Mouse (Mus musculus) neural tube, embryonic 15.5 days (tissue): ENCODE results near the gene Lyrm9. TPM values are rescaled to one million over a fixed set of nuclear protein-coding genes. Genes with fewer than 3 reads are reported as not detected.

ENCODE experiments used
- ATAC-seq: fragments of 200-750 bp; cut with Nextera tagmentation; 2 replicates; pipeline ENCODE4 v1.8.0; 2017; ENCODE audit warnings: mild to moderate bottlenecking, moderate TSS enrichment, moderate library complexity; ENCODE audit not compliant: low FRiP score
- H3K27ac ChIP-seq: fragments of 300-500 bp; sonication (generic); replicated peaks from 2 replicates; pipeline ENCODE4 v1.5.1; 2015; ENCODE audit warnings: mild to moderate bottlenecking, inconsistent platforms
- H3K27me3 ChIP-seq: fragments of 300-500 bp; sonication (generic); replicated peaks from 2 replicates; pipeline ENCODE4 v1.6.1; 2015; ENCODE audit warnings: inconsistent platforms
- H3K36me3 ChIP-seq: fragments of 300-500 bp; sonication (generic); 2 replicates; pipeline ENCODE4 v1.6.1; 2015; ENCODE audit warnings: inconsistent platforms
- H3K4me1 ChIP-seq: fragments of 300-500 bp; sonication (generic); 2 replicates; pipeline ENCODE4 v1.6.1; 2015; ENCODE audit warnings: inconsistent platforms
- H3K4me2 ChIP-seq: fragments of 300-500 bp; sonication (generic); 2 replicates; pipeline ENCODE4 v1.6.1; 2015; ENCODE audit warnings: inconsistent platforms, mild to moderate bottlenecking, moderate library complexity
- H3K4me3 ChIP-seq: fragments of 300-500 bp; sonication (generic); replicated peaks from 2 replicates; pipeline ENCODE4 v1.5.1; 2015; ENCODE audit warnings: mild to moderate bottlenecking, inconsistent platforms
- H3K9ac ChIP-seq: fragments of 300-500 bp; sonication (generic); replicated peaks from 2 replicates; pipeline ENCODE4 v1.6.1; 2015; ENCODE audit warnings: mild to moderate bottlenecking, inconsistent platforms
- H3K9me3 ChIP-seq: fragments of 300-500 bp; sonication (generic); replicated peaks from 2 replicates; pipeline ENCODE4 v1.6.1; 2016; ENCODE audit warnings: inconsistent platforms
- WGBS: fragments of 180-500 bp; shearing (Covaris S2); methylation state at CpG from one replicate; pipeline ENCODE4 v1.1.7; 2015; ENCODE audit warnings: mixed read lengths; 5-methylcytosine and 5-hydroxymethylcytosine counted together
- polyA plus RNA-seq: library from polyadenylated mRNA; unstranded; fragments of >200 nt; fragmentation: Nextera tagmentation; extraction: Ambion mirVana; gene quantifications from 2 replicates; pipeline ENCODE4 v1.2.1, GENCODE M21; 2015

The Lyrm9 gene
- polyA plus RNA-seq, 1 experiment from 2014 or later: 42.0 TPM

GRCm38 (mm10) chr11:78815986-78816792, 10.2 kb upstream of the Lyrm9 start:
- peak overlapping the region; percentile 74 for H3K27ac ChIP-seq
- no peaks in the 10 kb centered on the region for H3K9me3 ChIP-seq
- no peaks in the 10 kb centered on the region for H3K36me3 ChIP-seq
- H3K4me2 ChIP-seq: no peak overlapping the region
- H3K27me3 ChIP-seq: no peaks in the 10 kb centered on the region
- 24% methylated on average over 14 of the region's 14 CpGs for WGBS
- H3K4me1 ChIP-seq: peaks cover 55% of the 10 kb centered on the region
- H3K9ac ChIP-seq: no peak overlapping the region; the same call in 1 of the 2 replicates
- H3K4me3 ChIP-seq: no peak overlapping the region
- no peak; the same call in 1 of the 2 replicates for ATAC-seq

GRCm38 (mm10) chr11:78817311-78818022, 8.9 kb upstream of the Lyrm9 start:
- Histone ChIP-seq H3K9me3 (no peaks in the 10 kb centered on the region), H3K4me3 (no peak overlapping the region), H3K27me3 (no peaks in the 10 kb centered on the region), H3K36me3 (no peaks in the 10 kb centered on the region), H3K4me1 (peaks cover 55% of the 10 kb centered on the region), H3K9ac (no peak overlapping the region), H3K27ac (no peak overlapping the region), H3K4me2 (no peak overlapping the region)
- ATAC-seq: no peak
- 41% methylated on average over 11 of the region's 11 CpGs for WGBS

DNA sequence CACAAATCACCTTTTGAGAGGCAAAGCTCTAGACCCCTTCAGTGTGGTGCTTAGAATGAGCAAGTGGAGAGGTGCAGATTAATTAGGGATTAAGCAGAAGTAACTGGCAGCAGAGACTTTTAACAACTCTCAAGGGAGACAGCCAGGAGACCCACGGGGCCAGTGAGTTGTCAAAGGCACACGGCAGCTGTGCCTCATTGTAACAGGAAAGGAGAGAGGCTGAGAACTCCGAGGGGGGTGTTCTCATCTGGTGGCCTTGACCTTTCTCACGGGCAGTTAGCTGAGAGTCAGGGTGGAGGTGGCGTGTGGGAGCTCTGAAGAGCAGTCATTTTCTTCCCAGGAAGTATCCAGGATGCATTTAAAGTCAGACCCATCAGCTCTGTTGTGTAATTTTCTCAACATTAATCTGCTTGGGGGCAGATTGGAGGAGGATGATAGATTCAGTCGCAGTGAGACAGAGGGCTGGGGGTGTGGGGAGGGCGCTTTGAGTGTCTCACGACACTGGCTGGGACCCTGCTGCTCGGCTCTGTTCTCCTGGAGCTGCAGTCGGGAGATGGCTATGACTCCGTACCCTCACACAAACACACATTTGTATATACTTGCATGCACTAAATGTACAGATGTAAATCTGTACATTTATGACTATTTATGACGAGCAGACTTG, 5.9 kb upstream of the Lyrm9 start:
- Histone ChIP-seq H3K36me3 (no peaks in the 10 kb centered on the region), H3K9me3 (no peaks in the 10 kb centered on the region), H3K27me3 (no peaks in the 10 kb centered on the region), H3K4me2 (peak overlapping the region; percentile 6; the same call in 1 of the 2 replicates), H3K9ac (no peak overlapping the region), H3K27ac (0 out of 2 replicates have a peak overlapping the region, but pooled peaks have one; percentile 4), H3K4me1 (peaks cover 43% of the 10 kb centered on the region), H3K4me3 (no peak overlapping the region)
- no peak for ATAC-seq
- WGBS: 20% methylated on average over 12 of the region's 12 CpGs

- no peaks in the 10 kb centered on the region for H3K36me3 ChIP-seq
- H3K9ac ChIP-seq: no peak overlapping the region
- H3K4me2 ChIP-seq: no peak overlapping the region
- no peak overlapping the region for H3K4me3 ChIP-seq
- 52% methylated on average over 13 of the region's 13 CpGs for WGBS
- H3K27ac ChIP-seq: no peak overlapping the region
- H3K27me3 ChIP-seq: no peaks in the 10 kb centered on the region
- no peaks in the 10 kb centered on the region for H3K9me3 ChIP-seq
- no peak for ATAC-seq
- peaks cover 47% of the 10 kb centered on the region for H3K4me1 ChIP-seq
These were observed 3.4 kb upstream of the Lyrm9 start for GRCm38 (mm10) chr11:78822792-78823498.

- H3K9ac ChIP-seq: 0 out of 2 replicates have a peak overlapping the region, but pooled peaks have one; percentile 28
These were observed 1.2 kb downstream of the Lyrm9 start for GRCm38 (mm10) chr11:78827546-78827945.

GRCm38 (mm10) chr11:78828386-78828785, 2.0 kb downstream of the Lyrm9 start:
- H3K4me1 ChIP-seq: peaks cover 32% of the 10 kb centered on the region
- H3K27ac ChIP-seq: no peak overlapping the region
- no peaks in the 10 kb centered on the region for H3K9me3 ChIP-seq
- 42% methylated on average over 2 of the region's 2 CpGs for WGBS
- no peak overlapping the region for H3K4me3 ChIP-seq
- ATAC-seq: no peak
- no peaks in the 10 kb centered on the region for H3K27me3 ChIP-seq
- H3K36me3 ChIP-seq: no peaks in the 10 kb centered on the region
- 0 out of 2 replicates have a peak overlapping the region, but pooled peaks have one; percentile 14 for H3K9ac ChIP-seq
- H3K4me2 ChIP-seq: no peak overlapping the region

More at GRCm38 (mm10) chr11:78827546-78827945, 1.2 kb downstream of the Lyrm9 start:
- H3K4me3 ChIP-seq: peak overlapping the region; percentile 73
- peaks cover 32% of the 10 kb centered on the region for H3K4me1 ChIP-seq
- H3K27me3 ChIP-seq: no peaks in the 10 kb centered on the region
- H3K27ac ChIP-seq: peak overlapping the region; percentile 90
- H3K36me3 ChIP-seq: no peaks in the 10 kb centered on the region
- no peaks in the 10 kb centered on the region for H3K9me3 ChIP-seq
- WGBS: 24% methylated on average over 7 of the region's 7 CpGs
- no peak for ATAC-seq
- peak overlapping the region; percentile 67 for H3K4me2 ChIP-seq

- Histone ChIP-seq H3K4me1 (peaks cover 32% of the 10 kb centered on the region), H3K4me2 (no peak overlapping the region), H3K27ac (no peak overlapping the region), H3K4me3 (no peak overlapping the region), H3K36me3 (no peaks in the 10 kb centered on the region), H3K9ac (no peak overlapping the region), H3K27me3 (no peaks in the 10 kb centered on the region), H3K9me3 (no peaks in the 10 kb centered on the region)
- 15% methylated on average over 6 of the region's 6 CpGs for WGBS
- ATAC-seq: no peak
These were observed 3.0 kb downstream of the Lyrm9 start for GRCm38 (mm10) chr11:78829373-78829772.

- Histone ChIP-seq H3K27ac (no peak overlapping the region), H3K4me2 (no peak overlapping the region), H3K9me3 (no peaks in the 10 kb centered on the region), H3K4me3 (no peak overlapping the region), H3K4me1 (peaks cover 31% of the 10 kb centered on the region), H3K9ac (no peak overlapping the region; the same call in 1 of the 2 replicates), H3K36me3 (no peaks in the 10 kb centered on the region), H3K27me3 (no peaks in the 10 kb centered on the region)
- ATAC-seq: no peak
- WGBS: 75% methylated on average over 8 of the region's 8 CpGs
These were observed 3.8 kb downstream of the Lyrm9 start for GRCm38 (mm10) chr11:78830180-78830579.

DNA sequence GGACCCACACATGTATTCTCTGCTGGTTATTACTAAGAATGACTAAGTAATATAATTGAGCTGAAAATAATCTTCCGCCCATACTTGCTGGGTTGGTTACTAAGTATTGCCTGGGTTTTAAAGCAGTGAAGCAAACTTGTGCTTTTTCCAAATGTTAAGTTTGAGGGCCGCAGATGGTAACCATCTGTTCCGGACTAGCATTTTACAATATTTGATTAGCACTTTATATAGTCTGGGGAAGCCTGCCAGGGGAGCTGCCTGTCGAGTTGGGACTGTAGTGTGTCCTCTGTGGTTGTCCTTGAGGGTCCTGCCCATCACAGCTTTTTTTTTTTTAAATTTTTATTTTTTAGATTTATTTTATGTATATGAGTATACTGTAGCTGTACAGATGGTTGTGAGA, 5.3 kb downstream of the Lyrm9 start:
- WGBS: 56% methylated on average over 4 of the region's 4 CpGs
- Histone ChIP-seq H3K4me2 (no peak overlapping the region), H3K36me3 (no peaks in the 10 kb centered on the region), H3K9me3 (no peaks in the 10 kb centered on the region), H3K4me3 (no peak overlapping the region), H3K9ac (no peak overlapping the region), H3K27ac (no peak overlapping the region), H3K27me3 (no peaks in the 10 kb centered on the region), H3K4me1 (peaks cover 21% of the 10 kb centered on the region)
- no peak for ATAC-seq

DNA sequence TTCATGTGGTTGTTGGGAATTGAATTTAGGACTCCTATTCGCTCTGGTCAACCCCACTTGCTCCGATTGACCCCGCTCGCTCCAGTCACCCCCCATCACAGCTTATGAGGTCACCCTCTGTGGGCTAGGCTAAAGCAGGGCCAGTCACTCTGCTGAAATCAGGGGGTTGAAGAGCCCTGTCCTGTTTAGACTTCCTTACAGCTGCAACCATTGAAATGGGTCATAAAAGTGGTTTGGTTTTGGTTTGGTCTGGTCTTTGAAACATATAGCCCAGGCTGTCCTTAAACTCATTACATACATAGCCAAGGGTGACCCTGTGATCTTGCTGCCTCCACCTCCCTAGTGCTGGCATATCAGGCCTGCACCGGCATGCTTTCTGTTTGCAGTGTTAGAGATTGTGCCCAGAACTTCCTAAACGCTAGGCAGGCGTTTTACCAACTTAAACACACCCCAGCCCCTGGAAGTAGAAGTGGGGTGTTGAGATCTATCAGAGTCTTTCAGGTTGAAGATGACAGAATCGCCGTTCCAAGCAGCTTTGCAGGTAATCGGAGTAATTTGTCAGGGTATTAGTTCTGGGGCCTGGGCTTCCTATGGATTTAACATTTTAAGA, 5.8 kb downstream of the Lyrm9 start:
- Histone ChIP-seq H3K27me3 (no peaks in the 10 kb centered on the region), H3K27ac (no peak overlapping the region), H3K9ac (no peak overlapping the region), H3K36me3 (no peaks in the 10 kb centered on the region), H3K9me3 (no peaks in the 10 kb centered on the region), H3K4me2 (no peak overlapping the region), H3K4me3 (no peak overlapping the region), H3K4me1 (peaks cover 16% of the 10 kb centered on the region)
- ATAC-seq: no peak
- WGBS: 92% methylated on average over 10 of the region's 10 CpGs
